Mouse (Mus musculus): Measurements from ENCODE around the gene Zbtb24.

Zbtb24 gene

DNA sequence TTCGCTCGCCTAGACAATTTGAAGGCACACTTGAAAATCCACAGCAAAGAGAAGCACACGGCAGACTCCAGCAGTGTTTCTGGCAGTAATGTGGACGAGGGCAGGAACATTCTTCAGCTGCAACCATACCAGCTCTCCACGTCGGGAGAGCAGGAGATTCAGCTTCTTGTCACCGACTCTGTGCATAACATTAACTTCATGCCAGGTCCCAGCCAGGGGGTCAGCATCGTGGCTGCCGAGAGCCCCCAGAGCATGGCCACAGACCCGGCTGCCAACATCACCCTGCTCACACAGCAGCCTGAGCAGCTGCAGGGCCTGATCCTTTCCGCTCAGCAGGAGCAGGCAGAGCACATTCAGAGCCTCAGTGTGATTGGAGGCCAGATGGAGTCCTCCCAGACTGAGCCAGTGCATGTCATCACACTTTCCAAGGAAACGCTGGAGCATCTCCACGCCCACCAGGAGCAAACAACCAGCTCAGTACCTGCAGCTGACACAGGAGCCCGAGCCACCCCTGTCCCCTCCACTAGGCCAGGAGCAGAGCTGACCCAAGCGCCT lies 14.3 kb downstream of the Zbtb24 start:
- no peak for DNase-seq (ENCODE audit: low spot score in 2 of 2)

GRCm38 (mm10) chr10:41467325-41467724 lies 17.1 kb downstream of the Zbtb24 start:
- DNase-seq (ENCODE audit: low spot score in 2 of 2) = no peak

- DNase-seq (ENCODE audit: low spot score in 2 of 2) = no peak
These were observed 20.5 kb downstream of the Zbtb24 start for GRCm38 (mm10) chr10:41470693-41471092.

DNA sequence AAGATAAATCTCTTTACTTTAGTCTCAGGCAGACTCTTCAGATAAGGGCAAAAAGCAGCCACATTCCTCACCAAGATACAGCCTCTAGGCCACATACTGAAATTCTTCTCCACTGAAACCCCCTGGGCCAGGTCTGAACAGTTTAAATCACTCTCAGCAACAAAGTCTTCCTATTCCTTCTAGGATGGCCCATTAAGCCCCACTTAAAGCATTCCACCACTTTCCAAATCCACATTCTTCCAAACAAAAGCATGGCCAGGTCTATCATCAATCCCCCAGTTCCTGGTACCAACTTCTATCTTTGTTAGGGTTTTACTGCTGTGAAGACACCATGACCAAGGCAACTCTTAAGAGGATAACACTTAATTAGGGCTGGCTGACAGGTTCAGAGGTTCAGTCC lies 22.4 kb downstream of the Zbtb24 start:
- no peak for DNase-seq (ENCODE audit: low spot score in 2 of 2)

- no peak for DNase-seq (ENCODE audit: low spot score in 2 of 2)
These were observed 22.8 kb downstream of the Zbtb24 start for GRCm38 (mm10) chr10:41472962-41473481.

GRCm38 (mm10) chr10:41473782-41474468 lies 23.7 kb downstream of the Zbtb24 start:
- no peak for DNase-seq (ENCODE audit: low spot score in 2 of 2)

- DNase-seq (ENCODE audit: low spot score in 2 of 2) = no peak
These were observed 24.8 kb downstream of the Zbtb24 start for GRCm38 (mm10) chr10:41474981-41475391.

DNA sequence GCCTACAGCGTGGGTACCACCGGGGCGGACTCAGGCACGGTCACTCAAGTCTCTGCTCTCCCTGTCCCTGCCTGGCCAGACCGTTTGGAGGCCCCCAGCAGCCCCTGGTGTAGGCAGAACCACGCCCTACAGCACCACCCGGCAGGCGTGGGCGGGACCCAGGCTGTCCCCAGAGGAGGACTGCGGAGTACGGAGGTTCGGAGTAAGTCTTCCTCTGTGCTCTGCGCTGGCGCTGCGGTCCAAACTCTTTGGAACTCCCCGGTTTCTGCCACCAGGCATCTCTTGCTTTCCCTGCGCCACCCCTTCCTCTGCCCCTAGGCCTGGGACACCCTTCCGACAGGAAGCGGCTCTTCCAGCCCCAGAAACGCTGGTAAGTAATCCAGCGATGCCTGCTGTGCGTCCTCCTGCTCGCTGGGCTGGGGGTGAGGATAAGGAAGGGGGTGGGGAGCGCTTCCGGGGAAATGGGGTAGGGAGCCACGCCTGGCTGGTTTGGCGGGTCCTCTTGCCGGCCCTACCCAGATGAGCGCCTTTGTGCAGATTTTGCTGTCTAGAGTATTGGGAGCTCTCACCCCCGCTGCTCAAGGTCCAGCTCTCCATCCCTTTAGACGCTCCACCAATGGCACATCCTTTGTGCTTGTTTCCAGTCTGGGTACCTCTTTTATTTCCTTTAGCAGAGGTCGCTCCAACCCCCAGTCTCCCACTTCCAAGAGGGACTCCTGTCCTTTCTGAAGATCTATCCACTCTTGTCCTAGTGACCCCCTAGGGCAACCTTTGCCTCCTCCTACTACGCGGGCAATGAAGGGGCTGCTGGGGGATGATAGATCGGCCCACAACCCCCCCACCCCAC lies 26.2 kb downstream of the Zbtb24 start, which contains the start of gene Mical1:
Gene Mical1 (plus strand): TSS at position 144 of the 847 bp plus-strand sequence.
- peak in 1 of 2 experiments; percentile 44 for DNase-seq (ENCODE audit: low spot score in 2 of 2)

GRCm38 (mm10) chr10:41477018-41477277 lies 26.8 kb downstream of the Zbtb24 start:
- no peak for DNase-seq (ENCODE audit: low spot score in 2 of 2)

DNA sequence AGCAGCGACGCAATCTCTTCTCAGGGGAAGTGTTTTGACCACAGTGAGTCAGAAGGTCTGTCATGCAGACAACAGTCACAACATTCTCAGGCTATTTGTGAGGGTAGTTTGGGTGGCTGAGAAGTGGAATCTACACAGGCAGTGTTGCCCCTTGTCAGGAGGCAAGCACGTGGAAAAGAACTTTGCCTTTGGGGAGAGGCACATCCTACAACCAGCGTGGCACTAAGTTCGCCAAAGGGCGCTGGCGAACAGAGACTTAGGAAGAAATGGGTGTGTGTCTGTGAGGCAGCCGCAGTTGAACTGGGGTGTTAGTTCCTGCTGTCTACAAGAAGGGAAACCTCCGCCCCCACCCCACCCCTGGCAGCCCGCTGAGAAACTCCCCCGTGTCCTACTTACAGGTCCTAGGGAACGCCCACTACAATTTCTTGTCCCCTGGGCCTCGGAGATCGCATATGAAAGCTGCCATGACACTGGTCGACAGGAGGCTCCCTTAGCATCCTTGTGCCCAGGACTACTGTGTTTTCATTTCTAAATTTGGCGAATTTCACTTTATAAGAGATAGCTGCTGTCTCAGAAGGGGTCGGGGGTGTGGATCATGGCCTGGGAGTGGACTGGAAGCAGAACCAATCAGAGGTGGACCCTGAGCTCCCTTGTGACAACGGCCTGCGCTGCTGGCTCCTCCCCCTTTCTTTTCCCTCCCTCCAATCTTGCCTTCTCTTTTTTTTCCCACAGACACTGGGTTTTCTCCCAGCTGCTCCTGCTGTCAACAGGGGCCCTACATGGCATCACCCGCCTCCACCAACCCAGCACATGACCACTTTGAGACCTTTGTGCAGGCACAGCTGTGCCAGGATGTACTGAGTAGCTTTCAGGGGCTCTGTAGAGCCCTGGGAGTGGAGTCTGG lies 27.3 kb downstream of the Zbtb24 start:
- no peak for DNase-seq (ENCODE audit: low spot score in 2 of 2)

DNA sequence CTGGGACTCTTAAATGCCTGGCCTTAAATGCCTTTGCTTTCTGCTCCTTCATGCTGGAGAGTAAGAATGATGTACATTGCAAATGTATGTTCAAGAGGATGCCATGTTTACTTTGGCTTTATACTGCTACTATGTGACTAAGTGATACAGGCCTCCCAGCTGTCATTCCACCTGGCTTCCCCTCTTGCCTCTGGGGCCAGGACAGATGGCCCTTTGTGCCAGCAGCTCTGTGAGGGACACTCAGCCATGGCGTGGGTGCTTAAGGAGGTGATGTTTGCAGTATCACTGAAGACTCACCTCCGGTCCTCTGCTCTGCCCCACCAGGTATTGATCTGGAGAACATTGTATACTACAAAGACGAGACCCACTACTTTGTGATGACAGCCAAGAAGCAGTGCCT lies 29.8 kb downstream of the Zbtb24 start:
- no peak for DNase-seq (ENCODE audit: low spot score in 2 of 2)

DNA sequence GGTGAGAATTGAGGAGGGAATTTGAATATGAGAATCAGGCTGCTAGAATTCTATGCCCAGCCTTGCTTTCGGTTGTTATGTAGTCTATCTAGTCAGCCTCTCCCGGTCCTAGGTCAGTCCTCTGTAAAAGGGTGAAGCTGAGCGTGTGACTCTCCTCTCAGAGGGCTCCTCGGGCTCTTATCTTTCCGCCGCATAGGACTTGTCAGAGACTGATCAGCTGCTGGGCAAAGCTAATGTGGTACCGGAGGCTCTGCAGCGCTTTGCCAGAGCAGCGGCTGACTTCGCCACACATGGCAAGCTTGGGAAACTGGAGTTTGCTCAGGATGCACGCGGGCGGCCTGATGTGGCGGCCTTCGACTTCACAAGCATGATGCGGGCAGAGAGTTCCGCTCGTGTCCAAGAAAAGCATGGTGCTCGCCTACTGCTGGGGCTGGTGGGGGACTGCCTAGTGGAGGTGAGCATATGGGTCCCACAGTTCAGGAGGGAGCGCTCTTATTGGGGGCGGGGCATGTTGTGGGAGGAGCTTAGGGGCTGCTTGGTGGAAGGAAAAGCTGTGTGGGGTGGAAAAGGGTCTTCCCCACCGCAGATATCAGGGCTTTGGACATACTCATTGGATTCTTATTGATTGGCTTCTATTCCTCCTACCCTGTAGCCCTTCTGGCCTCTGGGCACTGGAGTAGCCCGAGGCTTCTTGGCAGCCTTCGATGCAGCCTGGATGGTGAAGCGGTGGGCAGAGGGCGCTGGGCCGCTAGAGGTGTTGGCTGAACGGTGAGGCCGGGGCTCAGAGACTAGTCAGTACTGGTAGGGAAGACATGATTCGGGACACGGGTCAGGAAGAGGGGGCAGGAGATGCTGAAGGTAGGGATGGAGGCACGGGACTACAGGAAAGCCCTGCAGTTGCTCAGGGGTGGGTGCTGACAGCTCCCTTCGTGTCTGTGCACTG lies 31.0 kb downstream of the Zbtb24 start:
- DNase-seq (ENCODE audit: low spot score in 2 of 2) = no peak

DNA sequence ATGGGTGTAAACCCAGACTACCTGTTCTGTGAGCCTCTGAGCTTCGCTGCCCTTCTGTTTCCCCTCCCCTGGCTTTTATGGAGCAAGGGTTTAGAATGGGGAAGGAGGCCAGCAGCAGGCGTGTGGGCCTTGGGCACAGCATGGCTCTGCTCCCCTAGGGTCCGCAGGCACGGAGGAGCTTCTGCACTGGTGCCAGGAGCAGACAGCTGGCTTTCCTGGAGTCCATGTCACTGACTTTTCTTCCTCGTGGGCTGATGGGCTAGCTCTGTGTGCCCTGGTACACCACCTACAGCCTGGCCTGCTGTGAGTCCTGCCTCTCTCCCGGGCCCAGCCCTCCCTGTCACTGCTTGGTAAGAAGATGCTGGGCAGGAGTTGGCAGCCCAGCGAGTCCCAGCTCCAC lies 32.3 kb downstream of the Zbtb24 start:
- DNase-seq (ENCODE audit: low spot score in 2 of 2) = no peak

DNA sequence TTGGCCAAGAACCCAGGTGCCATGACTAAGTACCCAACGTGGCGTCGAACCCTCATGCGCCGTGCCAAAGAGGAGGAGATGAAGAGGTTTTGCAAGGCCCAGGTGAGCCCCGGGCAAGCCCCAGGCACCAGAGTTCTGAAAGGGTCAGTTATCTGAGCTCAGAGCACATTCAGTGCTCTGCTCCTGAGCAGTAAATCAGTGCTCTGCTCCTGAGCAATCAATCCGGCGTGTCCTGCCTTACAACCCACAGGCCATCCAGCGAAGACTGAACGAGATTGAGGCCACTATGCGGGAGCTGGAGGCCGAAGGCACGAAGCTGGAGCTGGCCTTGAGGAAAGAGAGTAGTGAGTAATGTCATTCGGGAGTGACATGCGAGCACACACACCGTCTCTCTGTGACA lies 35.6 kb downstream of the Zbtb24 start:
- DNase-seq (ENCODE audit: low spot score in 2 of 2) = no peak

GRCm38 (mm10) chr10:41486506-41487170 lies 36.5 kb downstream of the Zbtb24 start:
- no peak for DNase-seq (ENCODE audit: low spot score in 2 of 2)

GRCm38 (mm10) chr10:41488877-41489276 lies 38.7 kb downstream of the Zbtb24 start:
- no peak for DNase-seq (ENCODE audit: low spot score in 2 of 2)

DNA sequence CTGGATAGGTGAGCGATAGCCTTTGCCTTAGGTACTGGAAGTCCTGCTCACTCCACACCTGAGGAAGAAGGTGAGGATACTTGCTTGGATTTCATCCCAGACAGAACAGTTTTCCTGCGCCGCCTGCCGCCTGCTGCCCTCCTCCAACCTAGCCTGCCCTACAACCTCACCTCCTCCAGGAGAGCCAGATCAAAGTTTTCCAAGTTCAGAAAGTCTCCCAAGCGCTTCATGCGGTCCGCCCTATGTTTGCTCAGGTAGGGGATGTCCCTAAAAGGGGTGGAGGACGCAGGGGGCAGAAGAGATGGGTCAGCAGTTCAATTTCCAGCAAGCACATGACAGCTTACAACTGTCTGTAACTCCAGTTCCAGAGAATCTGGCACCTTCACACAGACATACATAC lies 39.1 kb downstream of the Zbtb24 start:
- no peak for DNase-seq (ENCODE audit: low spot score in 2 of 2)

GRCm38 (mm10) chr10:41489708-41490517 lies 39.7 kb downstream of the Zbtb24 start, which contains the start of the genes Smpd2 and Ppil6:
Gene Smpd2, minus strand, starts transcription at chr10:41490369.
Gene Ppil6, plus strand, starts transcription at chr10:41490439.
- peak; percentile 87 for DNase-seq (ENCODE audit: low spot score in 2 of 2)

DNA sequence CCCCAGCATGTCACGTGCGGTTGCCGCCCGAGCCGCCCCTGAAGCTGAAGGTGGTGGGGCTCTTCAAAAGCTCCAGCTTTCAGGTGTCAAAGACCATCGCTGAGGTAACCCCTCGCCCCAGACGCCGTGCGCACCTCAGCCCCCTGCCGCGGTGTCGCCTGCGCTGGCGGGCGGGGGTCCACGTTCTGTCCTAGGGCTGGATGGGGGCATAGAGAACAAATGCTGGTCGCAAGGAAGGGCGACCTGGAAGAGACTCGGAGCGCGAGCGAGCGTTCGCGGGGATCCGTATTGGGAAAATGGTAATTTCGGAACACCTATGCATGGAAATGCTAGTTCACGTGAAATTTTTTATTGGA lies 40.3 kb downstream of the Zbtb24 start:
- no peak for DNase-seq (ENCODE audit: low spot score in 2 of 2)

Measured in frontal cortex, postnatal 25 days (tissue).